Mouse (Mus musculus) testis, adult 2 months (tissue): Measurements from ENCODE around the gene Nod1.

Experiments
- CTCF ChIP-seq: fragments of 200-500 bp; IDR thresholded peaks from 2 replicates; pipeline ENCODE4 v1.5.1; 2012; ENCODE audit warnings: low read depth, mild to moderate bottlenecking, inconsistent platforms, low read length, moderate library complexity; ENCODE audit not compliant: control insufficient read depth, insufficient read depth, insufficient replicate concordance
- POLR2A ChIP-seq: fragments of 200-500 bp; IDR thresholded peaks from 2 replicates; pipeline ENCODE4 v1.6.1; 2012; ENCODE audit warnings: low read depth, mild to moderate bottlenecking, inconsistent platforms, low read length, moderate library complexity; ENCODE audit not compliant: control insufficient read depth

DNA sequence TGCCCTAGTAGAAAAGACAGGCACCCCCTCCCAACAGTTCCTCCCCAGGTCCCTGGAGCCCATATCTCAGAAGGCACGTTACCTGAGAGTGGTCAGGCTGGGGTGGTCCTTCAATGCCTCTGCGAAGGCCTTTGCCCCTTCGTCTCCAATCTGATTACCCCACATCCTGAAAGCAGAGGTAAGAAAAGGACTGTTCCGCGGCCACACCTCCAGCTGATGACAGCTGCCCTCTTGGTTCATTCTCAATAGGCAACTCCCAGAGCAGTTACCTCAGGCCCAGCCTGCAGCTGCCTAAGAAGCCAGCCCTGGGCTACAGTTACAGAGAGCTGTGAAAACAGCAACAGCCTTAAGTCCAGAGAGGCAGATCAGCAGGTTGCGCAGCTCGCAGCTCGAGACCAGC is 38.1 kb downstream of the Nod1 start:
- no peak for TF ChIP-seq POLR2A
- TF ChIP-seq CTCF: no peak
